Mouse (Mus musculus): Measurements from ENCODE around the gene Fam135a.
"Not testable (repeated sequence)": the region's sequence is repeated elsewhere in the genome, so short reads cannot be mapped to it uniquely, and the experiment has no call there.

Fam135a gene

DNA sequence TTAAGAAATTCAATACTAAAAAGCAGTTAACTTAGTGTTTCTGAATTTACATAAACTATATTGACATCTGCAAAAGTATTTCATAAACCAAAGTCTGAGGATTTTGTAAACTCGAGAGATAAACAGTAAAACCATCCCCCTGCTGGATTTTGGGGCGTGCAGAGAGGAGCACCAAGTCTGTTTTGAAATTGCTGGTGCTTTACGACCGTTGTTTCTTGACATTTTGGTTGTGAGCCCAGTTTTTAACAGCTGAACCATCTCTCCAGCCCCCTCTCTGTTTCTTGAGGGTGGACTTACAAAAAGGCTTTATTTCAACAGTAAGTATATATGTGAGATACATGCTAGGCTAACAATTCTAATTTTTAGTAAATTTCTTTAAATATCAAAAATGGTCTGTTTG lies 33.4 kb downstream of the Fam135a start:
- DNase-seq (ENCODE audit: low spot score in 2 of 2) = no peak

DNA sequence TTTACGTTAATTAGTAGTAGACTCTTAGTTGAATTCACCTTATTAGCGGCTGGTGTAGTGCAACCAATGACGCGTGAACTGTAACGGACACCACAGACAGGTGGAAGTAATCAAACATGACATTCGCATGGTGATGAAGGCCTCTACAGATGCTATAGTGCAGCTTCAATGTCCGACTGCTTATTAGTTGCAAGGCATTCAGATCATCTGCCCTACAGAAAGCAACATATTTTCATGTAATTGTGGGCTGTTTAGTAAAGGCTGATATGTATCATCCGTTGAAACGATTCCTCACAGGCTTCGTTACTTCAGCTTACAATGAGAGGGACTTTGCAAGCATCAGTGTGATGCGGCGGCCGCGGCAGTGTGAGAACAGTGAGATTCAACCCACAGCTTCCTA lies 44.4 kb downstream of the Fam135a start:
- no peak for DNase-seq (ENCODE audit: low spot score in 2 of 2)

- DNase-seq (ENCODE audit: low spot score in 2 of 2) = no peak
Observed at GRCm38 (mm10) chr1:24046730-24047510, 53.2 kb downstream of the Fam135a start.

DNA sequence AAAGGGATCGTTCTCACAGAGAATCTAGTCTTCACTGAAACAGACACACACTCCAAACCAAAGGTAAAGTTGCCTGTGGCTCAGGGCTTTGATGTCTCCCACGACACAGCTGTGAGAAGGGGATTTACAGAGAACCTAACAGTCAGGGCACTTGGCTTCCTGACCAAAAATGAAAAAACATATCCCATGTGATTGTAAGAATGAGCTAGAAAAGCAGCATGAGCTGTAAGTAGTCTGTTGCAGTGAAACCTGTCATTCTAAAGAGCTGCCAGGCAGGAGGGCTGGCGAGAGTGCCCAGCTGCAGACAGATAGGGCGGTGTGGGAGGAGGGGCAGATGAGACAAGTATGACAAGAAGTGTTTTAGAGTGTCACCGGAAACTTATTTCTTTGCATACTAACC lies 54.5 kb downstream of the Fam135a start:
- DNase-seq (ENCODE audit: low spot score in 2 of 2) = no peak

DNA sequence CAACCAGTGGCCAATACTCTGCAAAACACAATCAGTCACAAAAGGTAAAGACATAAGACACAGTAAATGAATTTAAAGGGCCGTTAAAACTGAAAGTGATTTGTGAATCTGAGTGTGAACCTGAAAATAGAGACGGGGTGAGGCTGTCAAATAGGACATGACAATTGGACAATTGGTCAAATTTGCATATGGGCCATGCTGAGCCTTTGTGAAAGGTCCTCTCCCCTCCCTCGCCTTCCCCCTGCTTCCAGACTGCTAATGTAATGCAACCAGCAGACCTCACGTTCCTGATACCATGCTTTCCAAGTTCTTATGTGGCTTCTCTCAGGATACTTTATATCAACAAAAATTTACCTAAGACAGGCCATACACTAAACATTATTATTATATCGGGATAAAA lies 57.1 kb downstream of the Fam135a start:
- no peak for DNase-seq (ENCODE audit: low spot score in 2 of 2)

- DNase-seq (ENCODE audit: low spot score in 2 of 2) = no peak
Observed at GRCm38 (mm10) chr1:24033759-24034423, 66.2 kb downstream of the Fam135a start.

DNA sequence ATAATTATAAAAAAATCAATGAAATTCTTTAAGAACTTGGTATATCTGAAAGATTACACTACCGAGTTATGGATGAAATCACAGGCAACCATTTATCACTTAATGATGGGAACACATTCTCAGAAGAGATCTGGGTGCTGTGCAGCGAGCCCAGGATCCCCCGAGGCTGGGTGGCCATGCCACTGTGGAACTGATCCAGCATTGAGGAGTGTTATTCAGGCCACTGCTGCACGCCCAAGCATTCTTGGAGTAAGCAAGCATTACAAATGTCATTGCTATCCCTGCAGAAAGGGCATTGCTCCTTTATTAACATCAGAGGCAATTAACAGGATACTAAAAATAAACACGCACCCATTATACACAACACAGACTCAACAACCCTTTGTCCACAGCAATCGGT lies 89.3 kb downstream of the Fam135a start:
- DNase-seq (ENCODE audit: low spot score in 2 of 2) = no peak

DNA sequence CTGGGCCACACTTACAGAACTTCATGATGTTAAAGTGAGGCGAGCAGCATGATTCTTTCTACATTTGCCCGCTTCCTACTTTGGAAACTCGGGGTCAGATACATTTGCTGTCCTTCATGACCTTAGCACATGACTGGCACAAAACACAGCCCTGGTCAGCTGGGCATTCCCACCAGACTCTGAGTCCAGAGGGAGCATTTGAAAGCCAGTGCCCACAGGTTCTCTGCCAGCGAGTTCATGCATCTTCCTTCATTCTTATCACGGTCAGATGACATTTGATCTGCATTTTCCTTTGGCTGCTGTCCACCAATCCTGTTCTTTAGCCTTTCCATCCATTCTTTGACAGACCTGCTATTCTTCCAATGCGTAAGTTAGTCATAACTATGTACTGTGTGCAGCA lies 90.1 kb downstream of the Fam135a start:
- DNase-seq (ENCODE audit: low spot score in 2 of 2) = no peak

GRCm38 (mm10) chr1:24007621-24008020 lies 92.5 kb downstream of the Fam135a start:
- DNase-seq (ENCODE audit: low spot score in 2 of 2) = no peak

GRCm38 (mm10) chr1:24005070-24005804 lies 94.9 kb downstream of the Fam135a start, which contains the start of gene Sdhaf4:
Sdhaf4 (minus strand) TSS chr1:24005656.
- peak; percentile 83 to 87 for DNase-seq (ENCODE audit: low spot score in 2 of 2)

GRCm38 (mm10) chr1:23999318-23999717 lies 100.8 kb downstream of the Fam135a start:
- DNase-seq (ENCODE audit: low spot score in 2 of 2) = no peak

DNA sequence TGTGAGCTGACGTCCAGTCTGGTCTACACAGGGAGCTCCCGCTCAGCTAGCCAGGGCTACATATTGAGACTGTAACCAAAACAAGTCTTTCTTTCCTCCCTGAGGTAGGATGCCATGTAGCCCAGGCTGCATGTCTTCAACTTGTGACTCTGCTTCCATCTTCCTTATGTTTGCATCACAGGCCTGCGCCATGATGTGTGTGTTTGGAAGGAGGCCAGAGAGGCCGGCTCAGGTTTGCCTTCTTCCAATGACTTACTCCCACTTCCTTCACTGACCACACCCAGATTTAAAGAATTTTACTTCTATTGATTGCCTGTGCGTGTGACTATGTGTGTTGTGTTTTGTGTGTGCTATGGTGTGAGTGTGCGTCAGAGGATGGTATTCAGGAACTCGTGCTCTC lies 101.3 kb downstream of the Fam135a start:
- no peak for DNase-seq (ENCODE audit: low spot score in 2 of 2)

DNA sequence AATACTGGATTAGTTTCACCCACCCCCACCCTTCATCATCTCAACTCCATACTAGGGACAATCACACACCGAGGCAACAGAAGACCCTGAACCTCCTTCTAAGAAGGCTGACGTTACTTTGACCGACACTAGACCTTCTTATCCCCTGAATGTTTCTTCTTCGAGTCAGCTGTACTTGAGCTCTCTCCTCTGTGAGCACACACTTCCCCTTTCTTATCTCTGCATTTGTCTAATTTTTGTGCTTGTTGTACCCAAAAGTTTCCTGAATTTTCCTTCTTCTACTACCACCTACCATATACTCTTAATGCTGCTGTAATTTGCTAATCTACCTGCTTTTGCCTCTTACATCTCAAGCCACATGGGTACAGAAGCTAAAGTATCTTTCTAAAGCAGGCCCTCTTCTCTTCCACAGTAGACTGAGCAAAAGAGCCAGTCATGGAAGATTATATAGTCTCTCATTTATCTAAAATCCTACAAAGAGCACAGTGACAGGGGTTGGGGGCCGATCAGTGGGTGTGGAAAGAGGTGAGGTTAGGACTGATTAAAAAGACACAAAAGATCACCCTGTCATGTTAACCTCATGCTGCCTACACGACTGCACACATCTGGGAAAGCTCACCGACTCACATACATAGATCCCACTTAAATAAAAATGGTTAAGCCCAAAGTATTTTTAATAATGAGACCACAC lies 101.9 kb downstream of the Fam135a start:
- no peak for DNase-seq (ENCODE audit: low spot score in 2 of 2)

- no peak for DNase-seq (ENCODE audit: low spot score in 2 of 2)
Observed at GRCm38 (mm10) chr1:23997493-23997892, 102.6 kb downstream of the Fam135a start.

DNA sequence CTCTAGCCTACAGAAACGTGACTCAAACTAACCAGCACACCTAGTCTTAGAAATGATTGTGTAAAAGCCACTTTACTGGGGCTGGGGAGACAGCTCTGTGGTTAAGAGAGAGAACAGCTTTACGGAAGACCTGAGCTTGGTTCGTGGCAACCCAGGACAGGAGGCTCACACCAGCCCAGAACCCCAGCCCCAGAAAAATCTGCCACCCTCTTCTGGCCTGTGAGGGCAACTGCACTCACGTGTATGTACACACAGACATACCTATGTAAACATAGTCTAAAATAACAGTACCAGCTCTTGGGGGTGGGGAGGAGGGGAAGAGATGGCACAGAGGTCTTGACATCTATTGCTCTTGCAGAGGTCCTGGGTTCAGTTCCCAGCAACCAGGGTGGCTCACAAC lies 104.7 kb downstream of the Fam135a start:
- DNase-seq (ENCODE audit: low spot score in 2 of 2) = no peak

- no peak for DNase-seq (ENCODE audit: low spot score in 2 of 2)
Observed at GRCm38 (mm10) chr1:23983118-23983517, 117.0 kb downstream of the Fam135a start.

DNA sequence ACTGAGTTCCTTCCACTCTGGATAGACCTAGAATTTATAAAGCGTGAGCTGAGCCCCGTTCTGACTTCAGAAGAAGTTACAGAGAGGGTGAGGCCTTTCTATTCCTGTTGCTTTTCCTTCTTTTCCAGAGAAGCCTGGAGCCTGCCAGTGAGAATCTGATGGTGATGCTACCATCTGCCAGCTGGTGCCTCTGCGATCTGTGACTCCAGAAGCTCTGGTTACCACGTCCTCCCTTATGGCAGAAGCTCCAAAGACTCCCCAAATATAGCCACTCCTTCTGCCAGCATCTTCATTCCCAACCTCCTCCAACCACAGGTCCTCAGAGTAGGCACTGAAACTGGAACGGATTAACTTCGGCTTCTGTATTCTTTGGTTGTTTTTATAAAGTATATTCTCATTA lies 121.9 kb downstream of the Fam135a start:
- DNase-seq (ENCODE audit: low spot score in 2 of 2) = no peak

DNA sequence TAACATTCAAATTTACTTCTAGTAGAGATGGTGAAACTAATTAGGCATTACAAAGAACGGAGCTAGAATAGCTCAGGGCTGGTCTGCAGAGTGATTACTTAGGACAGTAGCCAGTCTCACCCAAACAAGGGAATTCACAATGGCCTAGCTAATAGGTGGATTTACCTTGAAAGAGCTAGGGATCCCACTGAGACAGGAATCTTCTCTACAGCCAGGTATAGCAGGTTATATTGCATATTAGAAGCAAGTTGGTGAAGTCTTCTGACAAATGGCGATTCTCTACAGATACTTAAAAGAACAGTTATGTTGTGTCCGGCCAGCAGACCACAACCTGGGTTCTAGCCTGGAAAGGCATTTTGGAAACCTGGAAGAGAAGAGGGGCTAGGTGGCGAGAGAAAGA lies 129.0 kb downstream of the Fam135a start:
- DNase-seq (ENCODE audit: low spot score in 2 of 2) = not testable (repeated sequence)

DNA sequence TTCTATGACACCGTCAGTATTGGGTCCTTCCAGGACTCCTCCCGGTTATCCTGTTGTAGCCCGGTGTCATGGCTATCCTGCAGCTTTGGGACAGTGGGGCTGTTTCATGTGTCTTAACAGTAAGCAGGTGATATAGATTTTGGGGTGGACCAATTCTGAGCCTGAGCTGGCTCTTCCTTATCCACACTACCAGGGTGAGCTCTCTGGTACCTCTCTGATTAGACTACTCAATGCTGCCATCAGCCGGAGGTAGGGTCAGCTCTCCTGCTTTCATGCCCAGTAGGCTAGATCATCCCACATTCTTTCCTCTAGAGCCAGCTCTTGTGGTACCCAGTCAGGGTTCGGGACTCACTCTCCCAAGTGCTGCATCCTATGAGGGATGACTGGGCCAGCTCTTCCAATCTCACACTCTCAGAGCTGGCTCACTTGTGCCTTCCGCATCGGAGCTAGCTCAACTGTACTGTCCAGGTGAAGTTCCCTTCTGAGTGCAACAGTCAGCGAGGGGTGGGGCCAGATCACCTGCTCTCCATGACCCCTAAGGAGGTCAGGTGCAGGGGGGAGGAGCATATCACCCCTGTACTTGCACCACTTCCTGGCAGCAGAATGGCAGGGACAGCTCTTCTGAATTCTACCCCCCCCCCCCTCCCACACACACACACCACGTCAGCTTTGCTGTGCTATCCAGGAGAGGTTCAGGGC lies 132.0 kb downstream of the Fam135a start:
- DNase-seq (ENCODE audit: low spot score in 2 of 2) = no peak

GRCm38 (mm10) chr1:23966226-23966625 lies 133.9 kb downstream of the Fam135a start:
- DNase-seq (ENCODE audit: low spot score in 2 of 2) = peak; percentile 49 to 67

All from spleen, postnatal 14 days (tissue).